Mouse (Mus musculus) CD4-positive, CD25-positive, alpha-beta regulatory T cell, adult 2 months (primary cell): ENCODE measurements around the gene Chrm5.
"Not testable (repeated sequence)": the region's sequence is repeated elsewhere in the genome, so short reads cannot be mapped to it uniquely, and the experiment has no call there.

ENCODE experiments used
- DNase-seq: peaks from one replicate; pipeline ENCODE4 v3.0.0-alpha.2; 2012; ENCODE audit warnings: low read depth, low spot score

Chrm5 gene

DNA sequence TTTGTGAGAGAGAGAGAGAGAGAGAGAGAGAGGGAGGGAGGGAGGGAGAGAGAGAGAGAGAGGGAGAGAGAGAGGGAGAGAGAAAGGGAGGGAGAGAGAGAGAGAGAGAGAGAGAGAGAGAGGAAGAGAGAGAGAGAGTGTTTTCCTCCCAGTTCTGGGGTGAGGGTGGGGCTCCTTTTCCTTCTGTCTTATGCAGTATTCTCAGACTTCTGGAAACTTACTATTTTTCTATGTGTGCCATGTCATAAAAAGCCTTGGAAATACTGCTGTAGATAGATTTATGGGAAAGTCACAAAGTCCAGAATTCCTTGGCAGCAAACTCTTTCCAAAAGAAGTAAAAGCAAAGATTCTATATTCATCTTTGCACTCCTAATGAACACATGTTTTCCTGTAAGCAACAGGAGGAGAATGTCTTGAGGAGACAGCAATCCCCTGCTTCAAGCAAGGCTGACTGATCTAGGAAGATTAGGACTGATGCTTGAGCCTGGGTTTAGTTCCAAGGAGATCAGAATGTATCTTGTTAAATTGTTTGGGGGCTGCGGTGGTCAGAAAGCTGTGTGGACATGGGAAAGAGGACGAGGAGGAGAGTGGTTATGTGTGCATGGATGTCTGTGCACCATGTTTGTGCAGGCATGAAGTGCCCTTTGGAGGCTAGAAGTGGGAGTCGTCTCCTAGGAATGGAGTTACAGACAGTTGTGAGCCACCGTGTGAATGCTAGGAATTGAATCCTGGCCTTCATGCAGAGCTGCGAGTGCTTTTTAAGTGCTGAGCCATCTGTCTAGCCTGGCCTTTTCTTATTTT is 2.2 kb upstream of the Chrm5 start:
- no peak for DNase-seq

DNA sequence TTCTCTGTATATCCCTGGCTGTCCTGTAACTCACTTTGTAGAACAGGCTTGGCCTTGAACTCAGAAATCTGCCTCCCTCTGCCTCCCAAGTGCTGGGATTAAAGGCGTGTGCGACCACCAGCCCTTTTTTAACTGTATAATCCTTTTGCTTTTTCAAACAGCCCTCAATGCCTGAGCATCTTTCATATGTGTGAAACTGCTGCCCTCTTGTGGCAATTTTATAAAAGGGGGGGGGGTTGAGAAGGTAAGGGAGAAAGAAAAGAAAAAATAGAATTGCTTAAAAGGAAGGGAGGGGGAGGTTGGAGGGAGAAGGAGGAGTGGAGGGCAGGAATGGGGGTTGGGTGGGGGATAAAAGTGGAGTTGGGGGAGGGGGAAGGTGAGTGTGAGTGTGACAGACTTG is 995 bp upstream of the Chrm5 start:
- DNase-seq, result peak; percentile 77

DNA sequence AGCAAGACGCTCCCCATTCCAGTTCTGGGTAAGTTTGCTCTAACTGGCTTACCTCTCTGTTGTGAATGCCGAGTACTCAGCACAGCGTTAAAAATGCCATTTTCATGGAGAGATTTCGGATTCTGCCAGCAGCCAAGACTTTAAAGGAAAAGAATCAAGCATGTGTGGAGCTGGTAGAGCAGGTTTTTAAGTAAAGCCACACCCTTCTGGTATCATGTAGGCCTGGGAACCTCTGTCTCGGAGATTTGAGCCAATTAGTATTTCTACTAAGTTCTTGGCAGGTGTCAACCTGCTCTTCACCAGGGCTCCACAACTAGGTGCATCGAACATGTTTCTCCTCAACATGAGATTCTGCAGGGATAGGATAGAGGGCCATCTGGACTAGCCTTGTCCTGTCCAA is 4.0 kb downstream of the Chrm5 start:
- DNase-seq, result no peak

DNA sequence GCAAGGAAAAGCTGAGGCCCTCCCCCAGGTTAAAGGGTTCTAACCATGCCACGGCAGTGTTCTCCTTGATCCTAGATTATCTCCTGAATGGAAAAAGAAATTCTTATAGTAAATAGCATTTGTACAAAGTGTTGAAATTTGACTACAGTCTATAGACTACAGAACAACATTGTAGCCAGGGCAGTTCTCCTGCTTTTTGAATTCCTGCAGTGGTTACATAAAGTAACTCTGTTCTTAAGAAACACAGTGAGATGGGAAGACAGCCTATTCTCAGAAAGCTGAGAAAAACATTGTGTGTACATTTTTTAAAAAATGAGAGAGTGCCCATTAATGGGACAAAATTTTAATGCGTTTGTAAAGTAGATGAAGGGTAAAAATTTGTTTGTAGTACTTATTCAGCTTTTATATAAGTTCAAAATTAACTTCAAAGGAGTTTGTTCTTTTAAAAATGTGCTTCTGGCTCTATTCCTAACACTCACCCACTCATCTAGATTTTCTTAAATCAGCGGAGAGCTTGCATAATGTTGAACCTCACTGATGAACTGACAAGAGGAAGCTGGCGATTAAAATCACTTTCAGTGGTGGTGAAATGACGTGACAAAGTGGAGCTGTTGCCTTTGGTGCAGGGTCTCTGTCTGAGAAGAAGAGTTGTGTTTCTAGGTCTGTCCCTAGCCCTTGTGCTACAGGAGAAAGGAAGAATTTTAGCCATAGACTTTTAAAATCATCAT is 5.4 kb downstream of the Chrm5 start:
- no peak for DNase-seq

DNA sequence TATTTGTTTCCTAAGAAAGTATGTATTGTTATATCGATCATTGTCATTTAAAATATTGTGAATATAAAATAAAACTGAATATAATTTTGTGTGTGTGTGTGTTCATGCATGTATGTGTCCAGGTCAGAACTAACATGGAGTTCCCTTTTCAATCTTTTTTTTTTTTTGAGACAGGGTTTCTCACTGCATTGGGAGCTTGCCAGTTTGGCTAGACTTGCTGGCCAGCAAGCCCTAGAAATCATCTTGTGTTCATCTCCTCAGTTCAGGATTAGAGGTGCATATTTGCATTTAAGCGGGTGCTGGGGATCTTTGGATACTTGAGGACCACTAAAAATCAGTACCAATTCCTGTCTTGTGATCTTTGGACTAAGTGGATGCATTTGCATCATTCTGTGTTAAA is 8.5 kb downstream of the Chrm5 start:
- DNase-seq, result no peak

DNA sequence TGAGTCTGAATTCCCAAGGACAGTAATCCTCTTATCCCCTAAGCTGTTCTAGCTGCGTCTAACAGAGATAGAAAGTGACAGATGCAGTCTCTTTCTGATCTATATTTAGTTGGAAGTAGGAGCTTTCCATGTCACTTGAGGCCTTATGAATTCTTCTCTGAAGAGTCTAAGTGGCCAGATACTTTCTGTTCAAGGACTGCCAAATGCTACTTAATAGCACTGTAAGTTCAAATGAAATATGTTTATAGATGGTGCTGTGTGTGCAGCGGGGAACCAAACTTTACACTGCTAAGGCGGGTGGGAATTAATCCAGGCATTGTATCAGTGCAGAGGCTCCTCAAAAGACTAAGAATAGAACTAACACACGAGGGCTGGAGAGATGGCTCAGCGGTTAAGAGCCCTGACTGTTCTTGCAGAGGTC is 9.6 kb downstream of the Chrm5 start:
- DNase-seq, result no peak

DNA sequence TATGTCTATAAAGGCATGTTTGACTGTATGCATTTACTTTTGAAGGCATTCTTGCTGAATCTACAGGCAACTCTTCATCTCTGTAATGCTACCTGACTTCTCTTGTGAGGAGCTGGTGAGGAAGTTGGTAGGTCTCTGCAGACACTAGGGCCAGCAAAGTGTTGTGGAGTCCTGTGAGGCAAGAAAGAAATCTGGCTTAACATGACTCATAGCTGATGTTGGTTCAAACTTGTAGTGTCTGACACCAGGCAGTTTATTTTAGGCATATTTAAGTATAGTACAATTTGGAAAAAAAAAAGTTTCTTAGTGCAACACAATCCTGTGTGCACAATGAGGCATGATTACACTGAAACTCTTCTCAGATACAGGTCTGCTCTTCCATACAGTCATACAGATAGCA is 11.0 kb downstream of the Chrm5 start:
- no peak for DNase-seq

DNA sequence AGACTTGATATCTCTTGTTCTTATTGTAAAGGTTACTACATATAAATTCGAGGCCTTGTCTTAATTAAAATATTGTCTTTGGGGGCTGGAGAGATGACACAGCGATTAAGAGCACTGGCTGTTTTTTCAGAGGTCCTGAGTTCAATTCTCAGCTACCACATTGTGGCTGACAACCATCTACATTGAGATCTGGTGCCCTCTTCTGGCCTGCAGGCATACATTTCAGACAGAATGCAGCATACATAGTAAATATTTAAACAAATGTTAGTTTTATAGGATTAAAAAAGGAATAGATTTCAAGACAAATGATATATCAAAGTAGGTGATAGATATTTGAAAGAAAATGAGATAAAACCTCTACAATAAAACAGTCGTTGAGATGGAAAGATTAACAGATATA is 20.0 kb downstream of the Chrm5 start:
- DNase-seq, result peak; percentile 13

DNA sequence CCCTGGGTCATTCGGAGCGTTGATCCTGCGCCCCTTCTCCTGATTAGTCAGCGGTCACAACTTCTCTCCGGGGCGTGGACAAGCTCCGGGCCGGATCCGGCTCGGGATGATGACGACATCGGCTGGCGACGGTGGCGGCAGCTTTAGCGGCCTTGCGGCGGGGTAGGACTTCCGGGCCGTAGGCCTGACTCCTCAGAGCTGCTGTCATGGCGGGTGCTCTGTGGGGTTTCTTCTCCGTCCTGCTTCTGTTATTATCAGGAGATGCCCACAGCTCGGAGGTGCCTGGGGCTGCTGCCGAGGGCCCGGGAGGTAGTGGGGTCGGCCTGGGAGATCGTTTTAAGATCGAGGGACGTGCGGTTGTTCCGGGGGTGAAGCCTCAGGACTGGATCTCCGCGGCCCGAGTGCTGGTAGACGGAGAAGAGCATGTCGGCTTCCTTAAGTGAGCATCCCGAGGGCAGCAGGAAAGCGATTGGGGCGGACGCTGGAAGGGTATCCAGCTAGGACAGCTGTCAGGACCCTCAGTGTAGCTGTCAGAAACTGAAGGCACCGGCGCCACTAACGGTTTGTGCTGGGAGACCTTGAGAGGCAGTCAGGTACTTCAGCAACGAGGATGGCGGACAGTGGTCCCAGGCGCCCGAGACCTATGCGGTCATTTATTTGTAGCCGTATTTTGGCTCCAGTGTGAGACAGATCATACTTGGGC is 25.6 kb downstream of the Chrm5 start, which contains the start of gene Emc7:
TSS of gene Emc7 (plus strand) at position 136 of the 703 bp plus-strand sequence.
- peak; percentile 96 for DNase-seq

DNA sequence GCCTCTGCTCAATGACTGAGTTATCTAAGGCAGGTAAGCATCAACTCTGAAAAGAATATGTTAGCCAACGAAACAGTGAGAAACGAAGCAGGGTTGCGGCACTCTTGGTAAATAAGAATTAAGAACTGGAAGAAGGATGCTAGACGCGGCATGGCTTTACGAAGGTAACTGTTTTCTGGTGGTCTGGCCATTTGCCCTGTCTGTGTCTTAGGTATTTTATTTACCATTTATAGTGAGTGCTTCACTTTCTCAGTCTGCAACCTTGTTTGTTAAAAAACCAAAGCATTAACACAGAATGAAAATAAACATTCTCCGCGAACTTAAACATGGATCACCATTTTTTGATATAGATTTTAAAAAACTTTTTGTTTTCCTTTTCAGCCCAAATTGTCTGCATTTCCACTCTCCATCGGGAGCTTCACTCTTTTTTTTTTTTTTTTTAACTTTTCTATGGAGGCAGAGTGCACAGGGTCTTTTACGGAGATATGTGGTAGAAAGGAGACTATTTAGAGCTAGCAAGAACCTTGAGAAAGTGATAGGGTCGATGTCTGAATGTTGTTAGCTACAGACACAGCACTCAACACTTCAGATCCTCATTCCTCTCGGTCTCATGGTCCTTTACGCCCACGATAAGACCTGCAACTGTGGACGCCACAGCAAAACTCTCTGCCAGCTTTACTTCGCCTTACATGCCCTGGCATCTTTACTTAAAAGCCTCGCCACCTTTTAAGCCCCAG is 26.3 kb downstream of the Chrm5 start:
- no peak for DNase-seq

DNA sequence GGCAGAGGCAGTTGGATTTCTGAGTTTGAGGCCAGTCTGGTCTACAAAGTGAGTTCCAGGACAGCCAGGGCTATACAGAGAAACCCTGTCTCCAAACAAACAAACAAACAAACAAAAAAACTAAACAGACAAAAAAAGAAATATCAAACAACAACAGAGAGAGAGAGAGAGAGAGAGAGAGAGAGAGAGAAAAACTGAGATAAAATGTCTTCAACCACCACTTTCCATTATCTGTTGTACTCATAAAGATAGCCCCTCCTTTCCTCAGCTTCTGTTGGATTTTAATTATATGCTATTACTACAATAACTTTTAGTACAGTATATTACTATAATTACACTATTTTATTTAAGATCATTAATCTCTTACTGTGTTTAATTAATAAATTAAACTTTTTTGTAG is 28.1 kb downstream of the Chrm5 start:
- DNase-seq, result not testable (repeated sequence)

DNA sequence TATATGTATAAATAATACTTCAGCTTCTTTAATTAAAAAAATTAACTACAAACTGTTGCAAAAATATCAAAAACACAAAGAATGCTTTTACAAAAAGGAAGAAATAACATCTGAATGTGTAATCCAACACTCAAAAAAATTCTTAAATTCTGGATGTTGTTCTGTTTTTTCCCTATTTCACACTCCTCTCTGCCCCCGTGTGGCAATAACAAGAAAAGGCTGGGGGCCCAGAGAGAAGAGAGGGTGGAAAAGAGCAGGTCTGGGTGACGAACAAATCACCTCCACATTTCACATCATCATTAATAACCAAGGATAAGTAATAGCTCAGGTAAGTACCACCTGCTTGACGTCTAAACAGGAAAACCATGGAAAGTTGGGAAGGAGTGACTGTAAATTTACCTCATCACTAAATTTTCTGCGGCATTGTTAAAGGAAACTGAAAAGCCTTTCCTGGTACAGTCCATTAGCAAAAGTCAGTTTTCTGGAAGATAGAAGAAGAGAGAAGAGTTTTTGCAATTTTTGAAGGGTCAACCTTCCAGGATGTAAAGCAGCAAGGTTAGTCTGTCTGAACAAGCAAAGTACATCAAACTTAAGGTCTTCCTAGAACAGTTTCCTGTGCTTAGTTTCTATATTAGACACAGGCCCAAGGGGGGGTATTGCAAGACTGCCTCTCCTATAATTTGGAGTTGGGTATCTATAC is 30.8 kb downstream of the Chrm5 start:
- peak; percentile 62 for DNase-seq

DNA sequence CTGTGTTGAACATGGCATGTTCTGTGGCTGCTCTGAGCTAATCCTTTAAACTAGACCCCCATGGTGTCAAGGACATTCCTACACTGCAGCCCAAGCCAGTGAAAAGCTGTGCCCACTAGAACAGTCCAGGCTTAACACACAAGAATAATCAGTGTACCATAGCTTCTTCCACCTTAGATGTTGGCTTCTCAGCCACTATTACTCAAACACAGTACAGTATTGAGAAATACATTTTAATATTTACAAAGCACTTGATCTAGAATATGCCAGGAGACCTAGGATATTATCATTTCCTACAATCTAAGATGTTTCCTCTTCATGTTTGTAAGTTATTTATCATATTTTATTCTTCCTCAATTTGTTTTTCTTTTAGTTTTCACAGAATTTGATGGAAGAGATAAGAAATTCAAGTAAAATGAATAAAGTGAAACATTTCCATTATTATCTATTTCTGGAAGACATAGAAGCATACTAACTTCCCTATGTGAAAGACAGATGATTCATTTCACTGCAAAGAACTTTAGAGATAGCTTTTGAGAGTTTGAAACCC is 32.0 kb downstream of the Chrm5 start:
- DNase-seq, result no peak

DNA sequence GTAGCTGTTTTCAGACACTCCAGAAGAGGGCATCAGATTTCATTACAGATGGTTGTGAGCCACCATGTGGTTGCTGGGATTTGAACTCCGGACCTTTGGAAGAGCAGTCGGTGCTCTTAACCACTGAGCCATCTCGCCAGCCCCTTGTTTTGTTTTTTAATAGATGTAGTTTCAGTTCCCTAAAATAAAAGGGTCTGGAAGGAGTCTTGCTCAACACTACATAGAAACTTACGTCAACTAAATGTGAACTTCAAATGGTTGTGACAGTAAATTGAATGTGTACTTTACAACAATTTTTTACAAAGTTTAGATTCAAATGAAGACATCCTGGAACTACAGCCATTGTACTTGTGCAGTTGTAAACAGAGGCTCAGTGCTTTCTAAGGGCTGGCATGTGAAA is 32.5 kb downstream of the Chrm5 start:
- not testable (repeated sequence) for DNase-seq

DNA sequence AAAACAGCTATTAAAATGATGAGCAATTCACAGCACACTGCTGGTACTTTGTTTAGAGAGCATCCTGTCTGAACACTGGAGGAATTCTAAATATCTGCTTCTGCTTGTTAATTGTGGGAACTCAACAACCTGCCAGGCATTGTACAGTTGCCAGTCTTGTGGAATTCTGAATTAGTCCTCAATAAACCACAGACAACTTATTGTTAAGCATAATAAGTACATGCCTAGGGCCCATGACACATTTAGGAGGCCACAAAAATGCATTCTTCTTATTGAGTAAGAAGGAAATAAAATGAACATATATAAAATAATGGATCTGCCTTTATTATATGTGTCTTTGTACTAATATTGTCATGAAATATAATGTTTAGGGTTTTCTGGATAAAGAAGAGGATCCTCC is 35.1 kb downstream of the Chrm5 start:
- no peak for DNase-seq

DNA sequence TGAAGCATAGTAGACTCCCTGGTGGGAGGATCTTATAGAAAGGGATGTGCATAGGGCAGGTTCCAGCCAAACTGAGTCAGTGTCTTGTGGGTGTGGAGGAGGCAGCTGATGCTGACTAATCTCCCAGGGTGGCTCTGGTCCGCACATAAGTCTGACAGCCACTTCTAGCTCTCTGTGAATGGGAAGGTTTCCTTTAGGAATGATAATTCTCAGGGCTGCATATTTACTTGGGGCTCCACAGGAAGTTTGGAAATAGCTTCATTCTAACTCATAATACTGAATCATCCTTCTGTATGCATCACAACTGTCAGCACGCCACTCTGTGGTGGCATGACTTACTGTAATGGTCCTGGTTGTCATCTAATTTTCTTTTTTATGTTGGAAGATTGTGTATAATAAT is 37.1 kb downstream of the Chrm5 start:
- DNase-seq, result no peak

DNA sequence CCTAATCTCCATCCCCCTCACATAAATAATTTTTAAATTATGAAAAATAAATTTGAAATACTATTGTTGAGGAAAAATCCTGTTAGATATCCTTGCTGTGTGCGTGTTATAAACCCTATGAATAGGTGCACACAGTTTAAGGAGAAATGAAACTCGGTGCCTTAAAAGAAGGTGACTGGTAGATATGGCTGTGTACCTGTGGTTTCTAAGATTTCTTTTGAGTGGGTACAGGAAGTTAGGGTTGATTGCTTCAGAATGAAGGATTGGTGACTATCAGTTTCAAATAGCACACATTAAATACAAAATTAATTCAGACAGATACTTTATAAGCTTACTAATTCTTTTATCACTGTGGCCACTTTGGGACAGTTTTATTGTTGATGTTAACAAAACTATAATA is 43.0 kb downstream of the Chrm5 start:
- DNase-seq, result no peak

DNA sequence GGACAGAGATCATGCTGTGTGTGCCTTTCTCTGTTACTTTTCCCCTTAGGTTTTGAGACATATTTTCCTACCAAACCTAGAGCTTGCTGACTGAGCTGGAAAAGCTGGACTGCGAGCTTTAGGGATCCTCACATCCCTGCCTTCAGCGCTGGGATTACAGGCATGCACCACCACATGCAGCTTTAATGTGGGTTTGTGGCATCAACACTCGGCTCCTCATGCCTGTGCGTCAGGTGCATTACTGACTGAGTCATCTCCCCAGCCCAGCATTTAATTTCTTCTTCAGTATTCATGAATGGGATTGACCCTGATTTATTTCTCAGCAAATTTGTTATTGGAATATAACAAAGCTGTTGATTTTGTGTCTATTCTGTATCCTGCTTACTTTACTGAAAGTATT is 44.3 kb downstream of the Chrm5 start:
- DNase-seq, result no peak

DNA sequence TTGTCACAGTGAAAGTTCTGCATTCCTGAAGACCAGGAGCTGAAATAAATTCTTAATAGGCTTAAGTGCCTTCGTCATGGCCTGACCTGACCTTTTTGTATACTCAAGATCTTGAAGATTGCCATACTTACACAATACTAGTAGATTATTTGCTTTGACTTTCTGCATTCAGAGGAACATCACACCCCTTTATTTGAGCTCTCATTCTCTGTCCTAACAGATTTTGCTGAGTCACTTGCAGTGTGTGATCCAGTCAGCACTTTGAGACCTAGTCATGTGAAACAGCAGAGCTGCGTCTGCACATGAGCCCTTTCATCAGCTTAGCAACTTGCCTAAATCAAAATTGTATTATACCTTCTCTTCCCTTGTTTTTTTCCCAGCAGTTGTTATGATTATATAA is 47.2 kb downstream of the Chrm5 start:
- DNase-seq, result no peak

DNA sequence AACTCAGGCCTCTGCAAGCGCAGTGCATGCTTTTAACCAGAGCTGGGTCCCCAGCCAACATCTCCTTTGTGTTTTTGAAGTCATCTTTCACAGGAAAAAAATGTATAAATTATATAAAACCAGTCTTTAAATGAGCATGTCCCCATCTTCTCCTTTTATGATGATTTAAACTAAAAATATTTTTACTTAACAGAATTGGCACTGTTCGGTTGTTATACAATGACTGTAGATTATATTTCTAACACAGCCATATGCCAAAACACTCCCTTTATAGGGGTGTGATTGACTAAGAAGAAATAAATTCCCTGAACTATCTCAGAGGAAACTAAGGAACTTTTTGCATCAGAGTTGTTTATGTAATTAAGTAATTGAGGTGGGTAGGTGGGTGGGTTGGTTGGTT is 48.0 kb downstream of the Chrm5 start:
- no peak for DNase-seq

DNA sequence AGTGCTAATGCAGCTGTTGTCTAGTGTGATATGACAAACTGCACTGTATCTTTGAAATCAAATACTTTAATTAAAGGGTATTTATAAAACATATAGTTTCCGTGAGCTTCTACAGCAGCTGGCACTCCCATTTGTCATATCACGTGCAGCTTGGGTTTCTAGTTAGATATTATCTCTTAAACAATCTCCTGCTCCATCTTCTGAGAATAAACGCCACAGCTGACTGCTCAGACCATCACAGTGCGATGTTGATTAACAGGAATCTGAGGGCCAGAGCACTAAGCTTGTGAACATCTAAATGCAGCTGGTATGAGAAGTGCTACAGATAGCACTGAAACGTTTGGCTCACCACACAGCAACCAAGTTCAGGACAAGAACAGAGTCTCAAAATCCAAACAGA is 50.2 kb downstream of the Chrm5 start:
- DNase-seq, result no peak
